Mouse (Mus musculus) CH12F3 (cell line): ENCODE results near the gene Ces1f.

Experiments used
- in situ Hi-C: fragments of 300-500 bp; cut with MboI; formaldehyde crosslinking; loops from 2 replicates; pipeline ENCODE4 v1.14.3; 2020; ENCODE audit warnings: low sequenced_read_pairs

Ces1f gene

GRCm38 (mm10) chr8:93217375-93217774 is 62.2 kb downstream of the Ces1f start:
- in situ Hi-C loops: no loop called here

- in situ Hi-C loops: no loop called here
These were observed 68.5 kb downstream of the Ces1f start for GRCm38 (mm10) chr8:93211091-93211490.
